Mouse (Mus musculus): ENCODE measurements around the gene Gm10053.

DNA sequence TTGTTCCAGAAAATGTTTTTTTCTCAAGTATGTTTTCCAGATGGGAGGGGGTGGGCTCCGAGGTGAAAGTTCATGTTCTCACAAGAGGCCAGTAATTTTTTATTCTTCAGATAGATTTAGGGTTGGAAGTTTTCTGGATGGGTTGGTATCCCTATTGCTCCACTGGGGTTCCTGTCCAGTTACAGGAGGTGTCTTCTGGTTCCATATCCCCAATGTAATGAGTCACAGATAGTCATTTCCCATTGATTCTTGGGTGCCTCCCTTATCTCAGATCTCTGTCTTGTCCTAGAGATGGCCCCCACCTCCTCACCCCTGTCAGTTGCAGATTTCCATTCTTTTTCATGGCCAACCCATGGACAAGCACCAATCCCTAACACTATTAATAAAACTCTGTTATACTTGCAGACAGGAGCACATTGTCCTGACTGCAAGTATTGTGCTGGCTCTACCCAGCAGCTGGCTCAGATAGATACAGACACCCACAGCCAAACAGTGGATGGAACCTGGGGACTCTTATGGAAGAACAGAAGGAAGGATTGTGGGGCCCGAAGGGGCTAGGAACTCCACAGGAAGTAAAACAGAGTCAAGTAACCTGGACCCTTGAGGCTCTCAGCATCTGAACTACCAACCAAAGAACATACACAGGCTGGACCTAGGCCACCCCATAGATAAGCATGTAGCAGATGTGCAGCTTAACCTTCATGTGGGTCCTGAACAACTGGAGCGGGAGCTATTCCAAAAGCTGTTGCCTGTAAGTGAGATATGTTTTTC is 33.1 kb downstream of the Gm10053 start:
- TF ChIP-seq KAT2A (IDR thresholded peaks at IDR 0.05; ENCODE audit: insufficient replicate concordance, low read length), result no peak
- TF ChIP-seq ZC3H11A (IDR thresholded peaks at IDR 0.05; ENCODE audit: low read depth, low read length), result no peak
- TF ChIP-seq CTCF (conservative IDR thresholded peaks at IDR 0.05 in 1 of 2, IDR thresholded peaks at IDR 0.05 in 1 of 2; ENCODE audit: low read depth in 2 of 2, low read length in 2 of 2), result no peak
